Mouse (Mus musculus) ZHBTc4 (cell line): ENCODE data around the gene Cdx2.

Experiments used
- DNase-seq: peaks from one replicate; pipeline ENCODE4 v3.0.0-alpha.2; 2011; ENCODE audit warnings: low read depth, low spot score

Gene Cdx2

GRCm38 (mm10) chr5:147306638-147307397, at the start of gene Cdx2:
Cdx2 (minus strand) TSS chr5:147307270.
- DNase-seq, result peak; percentile 75

- peak; percentile 44 for DNase-seq
Measured at GRCm38 (mm10) chr5:147356260-147357055, 49.4 kb upstream of the Cdx2 start.

- DNase-seq, result no peak
Measured at GRCm38 (mm10) chr5:147355788-147356187, 48.7 kb upstream of the Cdx2 start.

GRCm38 (mm10) chr5:147354985-147355384, 47.9 kb upstream of the Cdx2 start:
- DNase-seq, result no peak

GRCm38 (mm10) chr5:147354161-147354780, 47.2 kb upstream of the Cdx2 start:
- DNase-seq, result no peak

- DNase-seq, result no peak
Measured at GRCm38 (mm10) chr5:147351931-147352330, 44.9 kb upstream of the Cdx2 start.

- DNase-seq, result peak; percentile 62
Measured at GRCm38 (mm10) chr5:147345981-147346380, 38.9 kb upstream of the Cdx2 start.

- DNase-seq, result no peak
Measured at GRCm38 (mm10) chr5:147343904-147344303, 36.8 kb upstream of the Cdx2 start.

GRCm38 (mm10) chr5:147342901-147343300, 35.8 kb upstream of the Cdx2 start:
- no peak for DNase-seq

- DNase-seq, result no peak
Measured at GRCm38 (mm10) chr5:147340741-147341414, 33.8 kb upstream of the Cdx2 start.

GRCm38 (mm10) chr5:147339560-147339959, 32.5 kb upstream of the Cdx2 start:
- DNase-seq, result no peak

GRCm38 (mm10) chr5:147338967-147339366, 31.9 kb upstream of the Cdx2 start:
- peak; percentile 64 for DNase-seq

GRCm38 (mm10) chr5:147332711-147333110, 25.6 kb upstream of the Cdx2 start:
- peak; percentile 40 for DNase-seq

GRCm38 (mm10) chr5:147331547-147331946, 24.5 kb upstream of the Cdx2 start:
- peak; percentile 86 for DNase-seq

- DNase-seq, result no peak
Measured at GRCm38 (mm10) chr5:147329946-147330345, 22.9 kb upstream of the Cdx2 start.

GRCm38 (mm10) chr5:147327636-147328035, 20.6 kb upstream of the Cdx2 start:
- DNase-seq, result peak; percentile 60

- DNase-seq, result no peak
Measured at GRCm38 (mm10) chr5:147325931-147326330, 18.9 kb upstream of the Cdx2 start.

- DNase-seq, result peak; percentile 81
Measured at GRCm38 (mm10) chr5:147323237-147323917, 16.3 kb upstream of the Cdx2 start.

GRCm38 (mm10) chr5:147322183-147322582, 15.1 kb upstream of the Cdx2 start, which contains the start of gene Urad:
Urad (minus strand) TSS chr5:147322440.
- DNase-seq, result no peak

GRCm38 (mm10) chr5:147319653-147320052, 12.6 kb upstream of the Cdx2 start:
- DNase-seq, result peak; percentile 80

- DNase-seq, result no peak
Measured at GRCm38 (mm10) chr5:147317991-147318390, 10.9 kb upstream of the Cdx2 start.
